Mouse (Mus musculus): ENCODE measurements around the gene Bod1l. TPM values are rescaled to one million over a fixed set of nuclear protein-coding genes. Genes with fewer than 3 reads are reported as not detected.

Gene Bod1l
- polyA plus RNA-seq (2015; fragmentation: Nextera tagmentation; extraction: Ambion mirVana): 13.6 and 14.4 TPM in 2 replicates

DNA sequence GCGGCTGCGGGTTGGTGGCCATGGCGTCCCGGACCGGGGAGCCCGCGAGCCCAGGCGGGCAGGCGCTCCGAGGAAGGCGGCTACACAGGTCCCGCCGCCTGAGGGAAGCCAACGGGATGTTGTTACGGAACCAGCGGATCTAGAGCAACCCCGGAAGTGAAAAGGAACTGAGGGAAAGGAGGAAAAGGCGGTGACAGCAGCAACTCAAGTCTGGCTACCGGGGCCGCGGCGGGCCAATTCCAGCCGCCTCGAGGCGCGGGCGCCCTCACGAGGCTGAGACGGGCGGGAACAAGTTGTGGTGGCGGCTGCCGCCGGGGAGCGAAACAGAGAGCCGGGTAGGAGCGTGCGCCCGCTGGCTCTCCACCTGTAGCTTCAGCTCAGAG, at the start of gene Bod1l:
Gene Bod1l, minus strand, starts transcription at position 169 of the 383 bp plus-strand sequence.
- H3K27ac ChIP-seq (ENCODE audit: low read length): peak within 1 kb of the TSS; percentile 80
- under 1% methylated on average over 38 of the region's 38 CpGs for WGBS
- peak within 1 kb of the TSS; percentile 83 for H3K4me2 ChIP-seq (ENCODE audit: low read depth, low read length)
- ATAC-seq (ENCODE audit: insufficient read depth, low FRiP score): peak; percentile 94
- no peaks in the 10 kb centered on the region for H3K36me3 ChIP-seq (ENCODE audit: control insufficient read depth, insufficient read depth, low read length)
- H3K27me3 ChIP-seq (ENCODE audit: control insufficient read depth, insufficient read depth, low read length): no peaks in the 10 kb centered on the region
- H3K4me3 ChIP-seq (replicated peaks; ENCODE audit: low read length): peak within 1 kb of the TSS; percentile 99
- peaks cover 14% of the 10 kb centered on the region for H3K4me1 ChIP-seq (ENCODE audit: control insufficient read depth, insufficient read depth, low read length)
- peak within 1 kb of the TSS; percentile 95 for H3K9ac ChIP-seq (ENCODE audit: low read length)
- H3K9me3 ChIP-seq (replicated peaks; ENCODE audit: control insufficient read depth, low read length): no peaks in the 10 kb centered on the region

GRCm38 (mm10) chr5:41893351-41893750, 49.2 kb upstream of the Bod1l start:
- no peak overlapping the region for H3K4me3 ChIP-seq (replicated peaks; ENCODE audit: low read length)
- H3K4me1 ChIP-seq (ENCODE audit: control insufficient read depth, insufficient read depth, low read length): no peaks in the 10 kb centered on the region
- ATAC-seq (ENCODE audit: insufficient read depth, low FRiP score): no peak
- H3K4me2 ChIP-seq (ENCODE audit: low read depth, low read length): no peak overlapping the region
- H3K9me3 ChIP-seq (replicated peaks; ENCODE audit: control insufficient read depth, low read length): no peaks in the 10 kb centered on the region
- no peaks in the 10 kb centered on the region for H3K27me3 ChIP-seq (ENCODE audit: control insufficient read depth, insufficient read depth, low read length)
- H3K27ac ChIP-seq (ENCODE audit: low read length): no peak overlapping the region
- no peaks in the 10 kb centered on the region for H3K36me3 ChIP-seq (ENCODE audit: control insufficient read depth, insufficient read depth, low read length)
- 62% methylated on average over 6 of the region's 6 CpGs for WGBS
- no peak overlapping the region for H3K9ac ChIP-seq (ENCODE audit: low read length)

- ATAC-seq (ENCODE audit: insufficient read depth, low FRiP score): no peak
- no peaks in the 10 kb centered on the region for H3K4me1 ChIP-seq (ENCODE audit: control insufficient read depth, insufficient read depth, low read length)
- WGBS: 52% methylated on average over 5 of the region's 5 CpGs
These were observed 46.8 kb upstream of the Bod1l start for GRCm38 (mm10) chr5:41890871-41891270.

DNA sequence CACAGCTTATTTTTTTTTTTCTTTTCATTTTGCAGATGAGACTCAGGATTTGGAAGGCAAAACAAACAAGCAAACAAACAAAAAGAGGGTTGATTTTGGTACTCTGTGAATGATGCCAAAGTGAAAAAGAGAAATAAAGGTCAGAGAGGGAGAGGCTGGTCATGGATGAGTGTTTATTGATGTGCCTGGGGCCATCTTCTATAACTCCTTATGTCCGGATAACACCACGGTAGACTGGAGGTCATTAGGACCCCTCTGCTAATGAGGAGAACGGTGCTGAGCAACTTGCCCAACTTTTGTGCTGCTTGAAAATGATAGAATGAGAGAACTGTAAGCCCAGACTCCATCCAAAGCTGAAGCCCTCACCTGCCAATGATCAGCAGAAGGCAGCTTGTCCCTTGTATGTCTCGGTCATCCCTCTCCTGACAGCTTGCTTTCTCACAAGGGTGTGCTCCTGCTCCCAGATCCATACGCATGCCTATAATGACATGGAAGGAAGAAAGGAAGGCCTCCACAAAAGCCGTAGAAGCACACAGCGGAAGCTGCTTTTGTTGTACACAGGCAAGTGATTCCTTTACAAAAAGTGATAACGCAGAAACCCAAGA, 45.2 kb upstream of the Bod1l start:
- ATAC-seq (ENCODE audit: insufficient read depth, low FRiP score): no peak
- H3K36me3 ChIP-seq (ENCODE audit: control insufficient read depth, insufficient read depth, low read length): no peaks in the 10 kb centered on the region
- H3K27ac ChIP-seq (ENCODE audit: low read length): no peak overlapping the region
- WGBS: 85% methylated on average over 8 of the region's 8 CpGs
- no peak overlapping the region for H3K4me3 ChIP-seq (replicated peaks; ENCODE audit: low read length)
- no peaks in the 10 kb centered on the region for H3K27me3 ChIP-seq (ENCODE audit: control insufficient read depth, insufficient read depth, low read length)
- H3K9ac ChIP-seq (ENCODE audit: low read length): no peak overlapping the region
- H3K4me2 ChIP-seq (ENCODE audit: low read depth, low read length): no peak overlapping the region
- no peaks in the 10 kb centered on the region for H3K4me1 ChIP-seq (ENCODE audit: control insufficient read depth, insufficient read depth, low read length)
- H3K9me3 ChIP-seq (replicated peaks; ENCODE audit: control insufficient read depth, low read length): no peaks in the 10 kb centered on the region

More at GRCm38 (mm10) chr5:41890871-41891270, 46.8 kb upstream of the Bod1l start:
- Histone ChIP-seq H3K4me3 (replicated peaks; ENCODE audit: low read length) (no peak overlapping the region), H3K27ac (ENCODE audit: low read length) (no peak overlapping the region), H3K9ac (ENCODE audit: low read length) (no peak overlapping the region), H3K27me3 (ENCODE audit: control insufficient read depth, insufficient read depth, low read length) (no peaks in the 10 kb centered on the region), H3K36me3 (ENCODE audit: control insufficient read depth, insufficient read depth, low read length) (no peaks in the 10 kb centered on the region), H3K9me3 (replicated peaks; ENCODE audit: control insufficient read depth, low read length) (no peaks in the 10 kb centered on the region), H3K4me2 (ENCODE audit: low read depth, low read length) (no peak overlapping the region)

- WGBS: 63% methylated on average over 3 of the region's 3 CpGs
- no peaks in the 10 kb centered on the region for H3K27me3 ChIP-seq (ENCODE audit: control insufficient read depth, insufficient read depth, low read length)
- no peak overlapping the region for H3K4me3 ChIP-seq (replicated peaks; ENCODE audit: low read length)
- no peak overlapping the region for H3K9ac ChIP-seq (ENCODE audit: low read length)
- no peak overlapping the region for H3K27ac ChIP-seq (ENCODE audit: low read length)
- no peaks in the 10 kb centered on the region for H3K9me3 ChIP-seq (replicated peaks; ENCODE audit: control insufficient read depth, low read length)
- no peak for ATAC-seq (ENCODE audit: insufficient read depth, low FRiP score)
- no peaks in the 10 kb centered on the region for H3K36me3 ChIP-seq (ENCODE audit: control insufficient read depth, insufficient read depth, low read length)
- no peak overlapping the region for H3K4me2 ChIP-seq (ENCODE audit: low read depth, low read length)
- no peaks in the 10 kb centered on the region for H3K4me1 ChIP-seq (ENCODE audit: control insufficient read depth, insufficient read depth, low read length)
These were observed 44.7 kb upstream of the Bod1l start for GRCm38 (mm10) chr5:41888834-41889233.

GRCm38 (mm10) chr5:41887738-41888137, 43.6 kb upstream of the Bod1l start:
- ATAC-seq (ENCODE audit: insufficient read depth, low FRiP score): no peak
- Histone ChIP-seq H3K27me3 (ENCODE audit: control insufficient read depth, insufficient read depth, low read length) (no peaks in the 10 kb centered on the region), H3K36me3 (ENCODE audit: control insufficient read depth, insufficient read depth, low read length) (no peaks in the 10 kb centered on the region), H3K4me2 (ENCODE audit: low read depth, low read length) (no peak overlapping the region), H3K4me3 (replicated peaks; ENCODE audit: low read length) (no peak overlapping the region), H3K27ac (ENCODE audit: low read length) (no peak overlapping the region), H3K9me3 (replicated peaks; ENCODE audit: control insufficient read depth, low read length) (no peaks in the 10 kb centered on the region), H3K4me1 (ENCODE audit: control insufficient read depth, insufficient read depth, low read length) (no peaks in the 10 kb centered on the region), H3K9ac (ENCODE audit: low read length) (no peak overlapping the region)
- whole genome bisulfite sequencing: 14% methylated on average over 4 of the region's 4 CpGs

DNA sequence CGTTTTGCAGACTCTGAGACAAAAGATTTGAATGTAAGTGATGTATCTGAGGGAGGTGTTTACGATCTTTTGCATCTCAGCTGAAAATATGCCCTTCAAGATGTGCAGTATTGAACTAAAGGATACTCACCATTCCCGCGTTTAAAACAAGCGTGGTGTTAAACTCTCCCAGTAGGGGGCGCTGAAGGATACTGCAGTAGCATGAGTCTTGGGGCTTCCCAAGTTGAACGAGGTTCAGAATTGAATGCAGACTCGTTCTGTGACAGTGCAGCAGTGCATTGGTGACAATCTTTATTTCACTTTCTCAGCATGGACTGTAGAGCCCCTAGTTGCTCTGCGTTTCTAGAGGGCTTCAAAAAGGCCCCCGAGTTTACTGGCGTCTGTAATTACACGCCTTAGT, 40.4 kb upstream of the Bod1l start:
- H3K9me3 ChIP-seq (replicated peaks; ENCODE audit: control insufficient read depth, low read length): no peaks in the 10 kb centered on the region
- no peaks in the 10 kb centered on the region for H3K4me1 ChIP-seq (ENCODE audit: control insufficient read depth, insufficient read depth, low read length)
- 18% methylated on average over 12 of the region's 12 CpGs for WGBS
- H3K9ac ChIP-seq (ENCODE audit: low read length): no peak overlapping the region
- ATAC-seq (ENCODE audit: insufficient read depth, low FRiP score): no peak
- H3K4me2 ChIP-seq (ENCODE audit: low read depth, low read length): no peak overlapping the region
- H3K27me3 ChIP-seq (ENCODE audit: control insufficient read depth, insufficient read depth, low read length): no peaks in the 10 kb centered on the region
- H3K27ac ChIP-seq (ENCODE audit: low read length): no peak overlapping the region
- H3K36me3 ChIP-seq (ENCODE audit: control insufficient read depth, insufficient read depth, low read length): no peaks in the 10 kb centered on the region
- no peak overlapping the region for H3K4me3 ChIP-seq (replicated peaks; ENCODE audit: low read length)

GRCm38 (mm10) chr5:41871164-41871563, 27.0 kb upstream of the Bod1l start:
- Histone ChIP-seq H3K4me1 (ENCODE audit: control insufficient read depth, insufficient read depth, low read length) (no peaks in the 10 kb centered on the region), H3K9me3 (replicated peaks; ENCODE audit: control insufficient read depth, low read length) (no peaks in the 10 kb centered on the region), H3K27me3 (ENCODE audit: control insufficient read depth, insufficient read depth, low read length) (no peaks in the 10 kb centered on the region), H3K4me2 (ENCODE audit: low read depth, low read length) (no peak overlapping the region), H3K36me3 (ENCODE audit: control insufficient read depth, insufficient read depth, low read length) (no peaks in the 10 kb centered on the region), H3K4me3 (replicated peaks; ENCODE audit: low read length) (no peak overlapping the region), H3K27ac (ENCODE audit: low read length) (no peak overlapping the region), H3K9ac (ENCODE audit: low read length) (no peak overlapping the region)
- no peak for ATAC-seq (ENCODE audit: insufficient read depth, low FRiP score)
- 52% methylated on average over 2 of the region's 2 CpGs for WGBS

DNA sequence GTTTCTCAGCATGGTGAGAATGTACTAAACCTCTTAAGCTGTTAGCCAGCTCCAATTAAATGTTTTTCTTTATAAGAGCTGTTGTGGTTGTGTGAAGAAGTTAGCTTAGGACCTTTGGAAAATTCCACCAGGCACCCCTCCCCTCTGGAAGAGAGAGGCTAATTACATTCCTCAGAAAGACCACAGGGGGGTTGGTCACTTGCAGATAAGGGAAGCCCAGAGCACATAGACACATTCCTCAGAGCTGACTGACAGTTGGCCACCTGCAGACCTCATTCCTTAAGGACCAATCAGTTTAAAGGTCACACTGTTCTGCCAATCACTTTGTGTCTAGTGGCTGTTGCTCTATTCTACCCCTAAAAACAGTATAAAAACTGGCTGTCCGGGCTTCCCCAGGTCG, 11.7 kb upstream of the Bod1l start:
- Histone ChIP-seq H3K4me1 (ENCODE audit: control insufficient read depth, insufficient read depth, low read length) (no peaks in the 10 kb centered on the region), H3K4me2 (ENCODE audit: low read depth, low read length) (no peak overlapping the region), H3K27ac (ENCODE audit: low read length) (no peak overlapping the region), H3K4me3 (replicated peaks; ENCODE audit: low read length) (no peak overlapping the region), H3K36me3 (ENCODE audit: control insufficient read depth, insufficient read depth, low read length) (no peaks in the 10 kb centered on the region), H3K9me3 (replicated peaks; ENCODE audit: control insufficient read depth, low read length) (no peaks in the 10 kb centered on the region), H3K9ac (ENCODE audit: low read length) (no peak overlapping the region), H3K27me3 (ENCODE audit: control insufficient read depth, insufficient read depth, low read length) (no peaks in the 10 kb centered on the region)
- WGBS: 86% methylated on average over 2 of the region's 2 CpGs
- ATAC-seq (ENCODE audit: insufficient read depth, low FRiP score): no peak

Measured in stomach, embryonic 16.5 days (tissue).